Mouse (Mus musculus) lung, postnatal 14 days (tissue): ENCODE results near the gene Nsl1.
"Not testable (repeated sequence)": the region's sequence is repeated elsewhere in the genome, so short reads cannot be mapped to it uniquely, and the experiment has no call there.

Source experiments
- DNase-seq: peaks from one replicate; pipeline ENCODE4 v3.0.0; 2021

Gene Nsl1

DNA sequence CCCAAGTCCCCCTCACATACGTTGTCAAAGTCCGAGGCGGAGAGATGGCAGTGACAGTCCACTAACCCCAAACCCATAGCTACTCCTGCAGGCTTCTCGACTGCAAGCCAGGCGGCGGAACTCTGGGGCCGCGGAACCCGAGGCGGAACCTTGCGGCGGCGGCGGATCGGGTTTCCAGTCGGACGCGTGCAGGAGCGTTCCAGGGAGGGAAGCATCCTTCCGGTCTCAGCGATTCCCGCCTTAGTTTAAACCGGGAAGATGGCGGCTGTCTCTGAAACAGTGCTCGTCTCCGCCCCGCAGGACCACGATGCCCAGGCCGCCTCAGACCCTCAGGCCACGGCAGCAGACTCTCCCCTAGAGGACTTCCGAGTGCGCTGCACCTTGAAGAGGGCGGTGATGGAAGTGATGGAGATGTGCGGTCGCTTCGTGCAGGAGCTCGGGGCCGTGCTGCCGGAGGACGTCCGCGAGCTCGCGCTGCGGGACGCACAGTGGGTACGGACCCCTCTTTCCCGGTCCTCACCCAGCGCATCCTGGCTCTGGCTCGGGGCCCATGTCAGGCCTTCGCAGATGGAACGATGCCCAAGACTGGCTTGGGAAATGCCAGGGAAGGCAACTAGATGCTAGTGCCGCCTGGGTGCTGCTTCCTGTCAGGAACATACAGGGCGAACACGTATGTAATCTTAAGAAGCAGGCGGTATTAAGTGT lies at the start of gene Nsl1, which contains the start of gene Tatdn3:
Nsl1 (plus strand) TSS at position 232 of the 705 bp plus-strand sequence.
Tatdn3 (minus strand) TSS at position 152 of the 705 bp plus-strand sequence.
- DNase-seq, result peak; percentile 93

DNA sequence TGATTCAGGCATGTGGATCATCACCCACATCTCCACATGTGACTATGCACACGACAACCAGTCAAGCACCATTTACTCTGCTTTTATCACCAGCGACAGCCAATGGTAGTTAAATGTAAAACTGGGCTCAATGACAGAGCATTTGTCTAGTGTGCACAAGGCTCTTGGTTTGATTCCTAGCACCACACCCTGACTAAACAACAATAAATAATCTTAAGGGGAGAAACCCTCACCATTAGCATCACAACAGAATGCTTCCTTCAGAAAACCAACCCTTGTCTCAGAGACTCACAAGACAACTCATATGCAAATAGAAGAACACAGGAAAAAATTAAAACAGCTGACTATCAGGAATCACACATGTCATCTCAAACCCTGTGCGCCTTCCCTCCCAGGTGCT lies 48.5 kb upstream of the Nsl1 start:
- DNase-seq, result no peak

DNA sequence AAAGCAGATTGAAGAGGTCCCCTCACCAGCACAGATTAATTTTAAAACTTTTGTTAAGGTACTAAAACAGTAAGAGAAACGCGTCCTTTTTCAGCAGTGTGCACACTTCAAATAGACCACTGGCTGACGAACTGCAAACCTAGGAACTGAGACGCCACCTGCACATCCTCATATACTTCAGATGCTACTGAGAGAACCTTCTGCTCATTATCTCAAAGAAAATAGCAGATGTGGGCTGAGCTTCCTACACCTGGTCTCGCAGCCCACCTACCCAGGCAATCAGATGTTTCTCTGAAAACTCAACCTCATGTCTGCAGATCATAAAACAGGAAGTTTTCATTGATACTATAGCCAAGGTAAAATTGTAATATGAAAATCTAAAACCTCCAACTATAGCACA lies 43.0 kb upstream of the Nsl1 start:
- no peak for DNase-seq

DNA sequence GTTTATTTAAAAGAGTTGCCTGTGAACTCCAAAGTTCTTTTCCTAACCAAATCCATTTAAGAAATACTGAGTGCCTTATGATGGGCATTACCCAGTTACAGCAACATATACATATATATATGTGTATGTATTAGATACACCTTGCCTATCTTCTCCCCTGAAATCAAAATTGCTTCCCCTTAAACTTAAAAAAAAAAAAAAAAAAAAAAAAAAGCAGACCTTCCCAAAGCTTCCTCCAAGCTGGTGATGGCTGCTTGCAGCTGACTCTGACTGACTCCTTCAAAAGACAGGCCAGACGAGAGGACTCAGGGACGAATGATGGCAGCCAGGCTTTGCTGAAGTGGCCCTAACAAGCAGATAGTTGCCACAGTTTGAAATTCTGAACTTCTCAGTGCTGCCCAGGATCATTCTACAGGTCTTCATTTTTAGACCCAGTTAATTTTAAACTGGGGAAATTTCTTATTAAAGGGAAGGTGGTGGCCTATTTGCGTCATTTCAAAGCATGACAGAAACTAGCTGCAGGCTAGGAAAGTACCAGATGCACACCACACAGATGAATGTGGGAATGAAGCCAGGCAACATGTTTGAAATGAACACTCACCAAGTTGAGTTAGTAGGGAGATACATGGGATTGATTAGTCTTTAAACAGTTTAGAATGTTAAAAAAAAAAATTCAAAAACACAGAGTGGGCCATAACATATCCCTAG lies 42.4 kb upstream of the Nsl1 start:
- DNase-seq, result no peak

DNA sequence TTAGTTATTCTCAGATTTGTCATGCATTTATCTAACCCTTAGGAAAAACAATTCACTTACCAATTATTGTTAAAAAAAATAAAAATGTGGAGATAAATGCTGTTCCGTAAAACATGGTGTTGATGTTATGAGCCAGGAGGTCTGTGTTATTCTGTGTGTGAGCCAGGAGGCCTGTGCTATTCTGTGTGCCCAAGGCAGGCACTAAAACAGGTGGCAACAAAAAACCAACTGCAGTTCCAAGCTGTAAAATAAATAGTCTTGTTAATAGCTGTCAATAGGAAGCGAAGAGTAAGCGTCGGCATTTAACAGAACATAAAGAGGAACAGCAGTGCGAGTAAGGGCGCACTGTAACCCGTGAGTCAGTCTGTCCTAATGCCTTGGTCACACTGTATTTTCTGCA lies 41.8 kb upstream of the Nsl1 start:
- no peak for DNase-seq

DNA sequence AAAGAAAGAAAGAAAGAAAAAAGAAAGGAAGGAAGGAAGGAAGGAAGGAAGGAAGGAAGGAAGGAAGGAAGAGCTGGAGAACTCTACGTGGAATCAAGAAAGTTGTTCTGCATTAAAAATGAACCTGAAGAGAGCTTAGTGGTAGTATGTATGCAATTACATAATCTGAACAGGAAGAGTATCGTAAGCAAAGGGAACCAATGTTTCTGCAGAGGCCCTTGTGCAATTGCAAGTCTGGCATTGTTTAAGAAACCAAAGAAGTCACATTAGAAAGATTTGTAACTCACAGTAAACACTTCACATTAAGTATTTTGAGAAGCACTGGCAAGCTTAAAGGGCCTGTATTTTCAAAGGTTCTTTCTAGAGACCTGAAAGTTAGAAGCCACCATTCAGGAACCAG lies 39.7 kb upstream of the Nsl1 start:
- DNase-seq, result no peak

DNA sequence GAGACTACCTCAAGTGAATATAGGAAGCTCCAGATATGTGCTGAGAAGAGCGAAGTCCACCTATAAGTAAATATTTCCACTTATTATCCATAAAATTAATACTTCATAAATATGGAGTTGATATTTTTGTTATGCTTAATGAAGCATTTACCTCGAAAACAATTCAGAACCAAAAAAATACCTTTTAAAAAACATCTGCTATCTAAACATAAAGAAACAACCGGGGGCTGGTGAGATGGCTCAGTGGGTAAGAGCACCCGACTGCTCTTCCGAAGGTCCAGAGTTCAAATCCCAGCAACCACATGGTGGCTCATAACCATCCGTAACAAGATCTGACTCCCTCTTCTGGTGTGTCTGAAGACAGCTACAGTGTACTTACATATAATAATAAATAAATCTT lies 39.0 kb upstream of the Nsl1 start:
- DNase-seq, result not testable (repeated sequence)

DNA sequence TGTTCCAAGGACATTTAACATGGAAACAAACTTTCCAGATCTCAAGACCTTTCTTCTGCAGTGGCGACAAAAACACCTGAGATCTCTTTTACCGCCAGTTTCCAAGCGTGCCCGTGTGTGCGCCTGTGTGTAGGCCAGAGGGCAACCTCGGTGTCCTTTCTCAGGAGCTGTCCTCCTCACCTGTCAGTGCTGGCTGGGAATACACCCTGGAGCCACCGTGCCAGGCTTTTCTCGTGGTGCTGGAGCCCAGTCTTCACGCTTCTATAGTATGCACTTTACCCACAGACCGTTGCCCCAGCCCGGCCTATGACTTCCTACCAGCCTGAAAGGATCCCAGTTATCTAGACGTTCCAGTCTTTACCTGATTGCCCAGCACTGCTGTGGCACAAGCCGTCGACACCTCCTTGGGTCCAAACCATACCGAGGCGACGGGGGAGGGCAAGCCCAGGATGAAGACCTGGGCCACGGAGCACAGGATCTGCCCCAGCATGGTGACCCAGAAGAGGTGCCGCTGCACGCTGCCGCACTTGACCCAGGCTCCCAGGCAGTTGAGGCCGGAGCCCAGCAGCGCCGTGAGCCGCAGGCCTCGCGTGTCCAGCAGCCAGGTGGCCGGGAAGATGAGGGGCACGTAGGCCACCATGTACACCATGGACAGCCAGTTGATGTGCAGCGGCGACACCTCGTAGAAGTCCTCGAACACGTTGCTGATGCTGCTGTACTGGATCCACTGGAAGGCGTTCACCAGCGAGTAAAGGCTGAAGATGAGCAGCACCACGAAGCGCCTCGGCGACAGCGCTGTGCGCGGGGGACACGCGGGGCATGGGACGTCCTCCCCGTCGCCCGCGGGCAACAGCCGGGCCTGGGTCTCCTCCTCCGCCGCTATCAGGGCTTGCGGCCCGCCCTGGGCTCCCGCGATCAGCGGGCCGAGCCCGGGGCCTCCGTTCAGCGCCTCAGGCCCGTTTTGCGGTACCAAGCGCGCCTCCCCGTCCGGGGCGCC lies 37.5 kb upstream of the Nsl1 start:
- peak; percentile 26 for DNase-seq

DNA sequence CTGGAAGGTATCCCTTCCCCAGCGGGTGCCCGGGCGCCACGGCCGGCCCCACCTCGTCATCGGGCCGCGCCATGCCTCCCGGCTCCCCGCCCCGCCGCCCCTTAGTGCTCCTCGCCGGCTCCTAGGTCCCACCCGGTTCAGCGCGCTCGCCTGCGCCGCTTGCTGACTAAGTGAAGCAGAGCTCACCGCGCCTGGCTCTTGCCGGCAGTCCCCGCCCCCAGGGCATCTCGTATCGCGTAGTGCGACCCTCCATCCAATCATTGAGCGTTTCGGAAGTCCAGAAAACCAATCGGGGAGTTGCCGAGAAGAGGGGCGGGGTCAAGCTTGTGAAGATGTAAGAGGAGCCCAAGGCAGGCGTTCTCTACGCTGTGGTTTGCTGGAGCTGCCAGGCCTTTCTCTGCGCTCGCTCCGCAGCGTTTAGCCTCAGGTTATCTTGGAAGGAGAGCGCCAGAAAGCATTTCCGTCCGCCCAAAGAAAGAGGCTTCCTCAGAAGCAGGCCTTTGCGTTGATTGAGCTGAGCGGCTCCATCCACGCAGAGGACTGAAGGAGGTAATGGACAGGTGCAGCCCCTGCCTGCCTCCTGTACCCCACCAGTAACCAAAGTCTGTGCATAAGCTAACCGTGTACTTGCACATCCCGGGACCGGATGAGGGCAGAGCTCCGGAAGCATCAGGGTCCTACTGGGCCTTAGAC lies 36.6 kb upstream of the Nsl1 start, which contains the start of gene Flvcr1:
Flvcr1 (minus strand) TSS at position 138 of the 693 bp plus-strand sequence.
- DNase-seq, result peak; percentile 99

DNA sequence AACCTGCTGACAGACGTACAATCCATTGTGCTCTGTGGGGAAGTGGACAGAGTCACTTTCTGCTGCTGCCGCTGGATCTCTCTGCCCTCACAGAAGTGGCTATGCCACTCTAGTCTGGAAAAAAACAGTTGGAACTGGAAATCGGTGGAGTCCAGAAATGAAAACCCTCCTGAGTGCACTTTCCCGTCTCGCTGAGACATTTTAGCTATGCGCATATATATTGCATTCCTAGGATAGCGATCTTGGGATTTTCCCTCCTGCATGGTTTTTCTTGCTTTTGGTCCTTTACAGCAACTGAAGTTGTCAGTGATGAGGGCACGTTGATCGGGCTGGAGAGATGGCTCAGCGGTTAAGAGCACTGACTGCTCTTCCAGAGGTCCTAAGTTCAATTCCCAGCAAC lies 32.6 kb upstream of the Nsl1 start:
- no peak for DNase-seq

DNA sequence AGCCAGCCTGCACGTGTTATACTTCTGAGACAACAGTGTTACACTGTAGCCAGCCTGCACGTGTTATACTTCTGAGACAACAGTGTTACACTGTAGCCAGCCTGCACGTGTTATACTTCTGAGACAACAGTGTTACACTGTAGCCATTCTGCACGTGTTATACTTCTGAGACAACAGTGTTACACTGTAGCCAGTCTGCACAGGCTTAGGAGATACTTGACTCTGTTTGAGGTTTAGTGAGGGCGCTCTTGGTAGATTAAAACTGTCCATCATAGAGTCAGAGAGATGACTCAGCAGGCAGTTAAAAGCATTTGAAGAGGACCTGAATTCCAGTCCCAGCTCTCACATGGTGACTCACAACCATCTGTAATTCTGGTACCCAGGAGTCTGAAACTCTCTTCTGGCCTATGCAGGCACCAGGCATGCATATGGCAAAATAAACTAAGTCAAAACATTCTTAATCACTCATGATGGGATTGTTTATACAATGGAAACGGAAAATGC lies 31.8 kb upstream of the Nsl1 start:
- DNase-seq, result not testable (repeated sequence)

DNA sequence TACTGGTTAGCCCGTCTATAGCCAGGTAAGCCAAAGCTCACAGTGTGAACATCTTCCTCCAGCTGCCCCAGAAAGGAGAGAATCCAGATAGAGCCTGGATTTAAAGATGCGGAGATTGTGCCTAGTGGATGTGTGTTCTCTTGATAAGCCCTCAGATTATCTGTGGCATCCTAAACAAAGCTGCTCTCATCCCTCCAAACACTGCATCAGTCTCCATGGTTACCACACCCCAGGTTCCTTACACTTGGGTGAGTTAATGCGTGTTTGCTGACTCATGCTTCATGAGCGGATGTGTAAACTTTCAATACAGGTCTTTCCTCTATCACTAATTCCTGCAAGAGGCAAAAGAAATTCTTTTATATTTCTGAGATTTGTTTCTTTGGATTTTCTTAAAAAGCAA lies 27.2 kb upstream of the Nsl1 start:
- no peak for DNase-seq

DNA sequence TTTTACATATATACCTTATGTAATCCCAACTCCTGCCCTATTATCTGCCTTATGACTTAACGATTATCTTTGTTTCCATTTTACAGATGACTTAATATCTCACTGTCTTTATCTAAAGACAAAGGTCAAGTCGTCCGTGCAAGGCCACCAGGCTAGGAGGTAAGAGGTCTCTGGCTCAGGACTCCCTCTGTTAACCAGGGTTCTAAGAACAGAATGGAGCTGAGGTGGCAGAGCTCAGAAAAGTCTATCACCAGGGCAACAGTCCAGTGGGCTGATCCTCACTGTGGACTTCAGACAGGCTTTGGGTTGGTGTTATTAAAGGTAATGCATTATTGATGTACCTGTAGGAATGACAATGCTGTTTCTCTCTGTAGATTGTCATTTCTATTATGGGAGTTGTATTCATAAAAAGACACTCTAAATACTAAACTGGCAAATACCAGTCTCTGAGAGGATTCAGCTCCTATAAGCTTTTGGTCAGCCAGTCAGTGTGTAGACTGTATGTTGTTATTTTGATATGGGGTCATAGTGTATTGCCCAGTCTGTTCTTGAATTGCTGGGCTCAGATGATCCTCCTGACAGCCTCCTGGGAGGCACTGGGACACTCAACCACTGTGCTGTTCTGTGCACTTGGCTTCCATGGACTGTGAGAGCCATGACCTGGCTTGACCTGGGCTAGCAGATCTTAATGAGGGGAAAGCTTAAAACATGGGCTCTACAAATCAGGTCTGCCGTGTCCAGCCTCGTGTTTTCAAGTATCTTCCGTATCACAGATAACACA lies 26.1 kb upstream of the Nsl1 start, which contains the start of gene Spata45:
Spata45 (plus strand) TSS at position 86 of the 781 bp plus-strand sequence.
- no peak for DNase-seq

DNA sequence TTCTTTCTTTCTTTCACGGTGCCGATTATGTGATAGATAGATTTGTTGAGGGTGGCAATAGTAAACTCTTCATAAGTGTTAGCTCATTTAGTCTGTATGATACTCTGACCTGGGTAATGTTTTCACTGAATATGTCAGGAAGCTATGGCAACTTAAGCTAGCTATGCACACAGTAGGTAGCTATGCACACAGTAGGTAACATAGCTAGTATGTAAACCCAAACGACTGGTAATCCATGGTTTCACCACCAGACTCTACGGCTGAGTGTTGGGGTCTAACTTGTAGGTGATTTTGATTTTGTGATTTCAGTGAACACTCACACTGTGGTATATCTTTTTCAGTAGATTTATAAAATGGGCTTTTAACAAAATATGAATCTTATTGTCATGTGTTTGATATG lies 24.8 kb upstream of the Nsl1 start:
- no peak for DNase-seq

DNA sequence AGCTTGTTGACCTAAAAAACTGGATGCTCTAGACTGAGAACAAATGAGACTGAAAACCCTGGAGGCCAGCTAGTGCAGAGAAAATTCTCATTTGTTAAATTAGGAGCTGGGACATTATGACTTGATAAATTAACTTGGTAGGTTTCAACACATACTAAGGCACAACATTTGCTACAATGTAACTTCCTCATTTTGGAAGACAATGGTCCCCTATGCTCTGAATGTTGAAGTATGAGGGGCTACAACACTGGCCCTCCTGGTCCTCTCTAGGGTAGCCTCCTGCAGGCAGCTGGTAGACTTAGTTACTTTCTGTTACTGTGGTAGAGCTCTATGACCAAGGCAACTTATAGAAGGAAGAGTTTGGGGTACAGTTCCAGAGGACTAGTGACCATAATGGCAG lies 21.5 kb upstream of the Nsl1 start:
- DNase-seq, result no peak

DNA sequence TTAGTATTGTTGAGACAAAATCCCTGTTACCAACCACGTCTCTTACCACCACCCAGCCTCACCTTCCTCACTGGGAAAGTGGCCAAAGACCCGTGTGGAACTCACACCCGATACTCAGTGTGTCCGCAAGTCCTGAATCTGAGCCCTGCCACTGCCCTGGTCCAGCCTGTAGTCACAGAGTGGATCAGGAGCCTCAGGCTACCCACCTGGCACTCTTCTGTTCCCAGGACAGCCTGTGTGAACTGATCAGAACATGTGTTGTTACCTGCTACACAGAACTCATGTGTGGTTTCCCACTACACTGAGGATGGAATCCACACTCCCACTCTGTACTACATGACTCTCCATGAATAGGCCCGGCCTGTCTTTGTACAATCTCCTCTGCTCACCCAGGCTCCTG lies 20.7 kb upstream of the Nsl1 start:
- DNase-seq, result no peak

DNA sequence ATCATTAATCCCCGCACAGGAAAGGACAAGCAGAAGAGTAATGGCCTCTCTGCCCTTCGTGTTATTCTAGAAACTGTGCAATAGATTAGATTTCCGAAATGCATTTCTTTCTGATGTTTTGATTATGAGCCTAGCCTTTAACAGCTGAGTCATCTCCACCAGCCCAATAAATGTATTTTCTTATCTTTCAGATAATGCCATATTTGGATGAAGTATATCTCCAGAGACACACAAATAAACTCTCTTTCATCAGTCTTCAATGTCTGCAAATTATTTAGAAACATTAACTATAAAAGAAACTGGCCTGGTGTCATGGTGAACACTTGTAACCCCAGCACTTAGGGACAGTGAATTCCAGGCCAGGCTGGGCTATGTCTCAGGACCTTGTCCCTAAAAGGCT lies 20.1 kb upstream of the Nsl1 start:
- no peak for DNase-seq

DNA sequence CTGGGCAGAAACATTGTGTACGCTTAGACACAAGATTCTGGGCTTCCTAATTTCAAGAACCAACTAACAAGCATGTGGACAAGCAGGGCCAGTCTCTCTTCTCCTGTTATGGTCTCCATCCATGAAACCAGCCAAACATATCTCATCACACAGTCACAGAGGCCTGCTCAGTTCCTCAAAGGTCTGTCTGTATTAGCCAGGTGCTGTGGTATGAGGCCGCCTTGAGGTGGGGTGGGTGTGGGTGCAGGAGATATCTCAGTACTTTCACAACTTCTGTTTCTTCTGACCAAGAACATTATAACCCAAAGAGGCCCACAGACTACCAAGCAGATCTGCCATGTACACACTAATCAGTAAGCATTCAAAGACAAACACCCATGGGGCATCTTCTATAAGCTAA lies 17.5 kb upstream of the Nsl1 start:
- DNase-seq, result no peak

DNA sequence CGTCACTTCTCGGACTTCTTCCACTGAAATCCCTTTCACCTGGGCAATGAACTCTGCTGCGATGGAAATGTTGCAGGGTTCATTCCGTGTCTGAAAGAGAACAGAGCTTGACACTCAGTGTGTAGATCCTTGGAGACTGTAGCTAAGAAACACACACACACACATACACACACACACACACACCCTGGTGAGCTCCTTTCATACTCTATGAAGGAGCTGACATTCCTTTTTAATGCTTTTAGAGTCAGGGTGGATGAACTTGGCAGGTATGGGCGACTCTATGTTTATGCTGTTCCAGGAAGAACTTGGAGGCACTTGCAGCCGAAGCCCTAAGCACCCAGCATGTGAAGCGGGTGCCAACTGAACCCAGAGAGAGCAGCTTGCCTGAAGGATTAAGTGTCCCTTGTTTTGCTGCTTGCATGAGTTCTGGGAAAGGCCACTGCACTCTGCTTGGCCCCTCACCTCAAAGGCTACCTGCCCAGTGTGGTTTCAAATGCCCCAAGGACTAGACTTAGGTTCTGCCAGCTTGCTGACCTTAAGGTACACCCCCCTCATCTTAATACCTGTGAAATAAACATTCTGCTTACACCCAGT lies 16.5 kb upstream of the Nsl1 start:
- DNase-seq, result no peak

DNA sequence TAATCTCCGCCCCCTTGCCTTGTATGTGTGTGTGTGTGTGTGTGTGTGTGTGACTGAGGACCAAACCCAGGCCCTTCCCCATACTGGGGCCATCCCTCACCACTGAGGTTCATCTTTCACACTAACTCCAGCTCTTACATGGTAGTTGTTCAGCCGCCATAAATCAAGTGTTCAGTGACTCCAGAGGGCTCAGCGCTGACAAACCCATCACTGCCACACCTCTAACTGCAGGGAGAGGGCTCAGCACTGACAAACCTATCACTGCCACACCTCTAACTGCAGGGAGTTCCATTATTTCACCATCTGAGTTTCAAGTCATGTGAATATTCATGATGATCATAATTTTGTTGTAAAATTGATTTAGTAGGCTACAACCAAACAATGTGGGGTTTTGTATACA lies 9.3 kb upstream of the Nsl1 start:
- DNase-seq, result no peak
